Mouse (Mus musculus): ENCODE measurements around the gene Parp6.

GRCm38 (mm10) chr9:59692145-59692544 is 75.1 kb downstream of the Parp6 start:
- TF ChIP-seq CTCF (IDR thresholded peaks at IDR 0.05; ENCODE audit: borderline replicate concordance, control insufficient read depth, extremely low read depth, insufficient read depth, low read length, poor library complexity) (no peak), POLR2A (IDR thresholded peaks at IDR 0.05; ENCODE audit: control insufficient read depth, extremely low read depth, insufficient read depth, low read length, poor library complexity) (no peak)

Measured in thymus, adult 2 months (tissue).